24 mouse cellular contexts compared by ENCODE assay signal in the genomic region with DNA sequence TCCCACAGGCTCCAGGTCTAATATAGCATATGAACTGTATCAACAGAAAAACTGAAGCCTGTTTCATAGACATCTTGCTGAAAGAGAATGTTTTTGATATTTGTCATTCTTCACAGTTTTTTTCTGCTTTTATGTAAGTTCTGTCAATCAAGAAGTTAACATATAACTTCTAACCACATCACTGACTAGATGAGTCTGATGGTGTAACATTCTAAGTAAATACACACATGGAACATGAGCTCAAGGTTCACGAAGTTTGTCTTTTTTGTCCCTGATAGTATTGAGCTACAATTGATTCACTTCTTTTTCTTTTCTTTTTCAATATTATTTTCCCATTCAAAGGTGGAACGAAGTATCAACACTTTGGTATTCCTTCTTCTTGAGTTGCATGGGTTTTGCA. TPM values are rescaled to one million over a fixed set of nuclear protein-coding genes. Genes with fewer than 3 reads are reported as not detected.
DNase-seq lines count a peak whose midpoint lies in the region; ATAC-seq and TF ChIP-seq lines count a peak whose summit lies in the region.
"Had no signal": no experiment of that assay in that cellular context is flagged by ENCODE, and none has a peak within 500 bp of the region (broad histone marks: within the 10 kb centered on the region; RNA-seq: fewer than 3 reads in every experiment).

A gene (minus strand): TSS at position 105 of the 400 bp plus-strand sequence.

- no peak within 1 kb of the TSS for H3K9ac ChIP-seq in intestine, embryonic 15.5 days
- H3K9ac ChIP-seq in intestine, embryonic 16.5 days (ENCODE audit: low read depth, low read length), result no peak within 1 kb of the TSS
- no peak within 1 kb of the TSS for H3K9ac ChIP-seq in liver, embryonic 14.5 days (replicated peaks)
- no peak within 1 kb of the TSS for H3K9ac ChIP-seq in liver, embryonic 16.5 days (ENCODE audit: low read depth, low read length)
- no peak within 1 kb of the TSS for H3K9ac ChIP-seq in liver, postnatal 0 days (replicated peaks)
- H3K9ac ChIP-seq: embryonic facial prominence, embryonic 12.5 days; forebrain, embryonic 13.5 days; forebrain, embryonic 15.5 days; forebrain, postnatal 0 days had no signal

- no peak for TF ChIP-seq CTCF in liver, embryonic 14.5 days (IDR thresholded peaks at IDR 0.05; ENCODE audit: low read depth)
- TF ChIP-seq CTCF in liver, postnatal 0 days (IDR thresholded peaks at IDR 0.05; ENCODE audit: low read depth), result no peak

- H3K27ac ChIP-seq in intestine, embryonic 15.5 days, result no peak within 1 kb of the TSS
- no peak within 1 kb of the TSS for H3K27ac ChIP-seq in intestine, embryonic 16.5 days (ENCODE audit: low read length)
- H3K27ac ChIP-seq in liver, embryonic 14.5 days, result no peak within 1 kb of the TSS
- peak within 1 kb of the TSS; percentile 50; the same call in 1 of the 2 replicates for H3K27ac ChIP-seq in liver, embryonic 16.5 days (ENCODE audit: low read length)
- peak within 1 kb of the TSS; percentile 68 for H3K27ac ChIP-seq in liver, postnatal 0 days (ENCODE audit: low read depth)
- H3K27ac ChIP-seq: embryonic facial prominence, embryonic 10.5 days; embryonic facial prominence, embryonic 12.5 days; forebrain, embryonic 13.5 days; forebrain, embryonic 15.5 days had no signal

- no peak within 1 kb of the TSS for H3K4me3 ChIP-seq in intestine, embryonic 15.5 days (replicated peaks)
- no peak within 1 kb of the TSS for H3K4me3 ChIP-seq in intestine, embryonic 16.5 days (ENCODE audit: low read length)
- H3K4me3 ChIP-seq in liver, embryonic 14.5 days (ENCODE audit: insufficient read depth in 1 of 2, low read depth in 2 of 2, low read length in 2 of 2), result no peak within 1 kb of the TSS
- no peak within 1 kb of the TSS for H3K4me3 ChIP-seq in liver, embryonic 16.5 days (ENCODE audit: low read depth, low read length)
- no peak within 1 kb of the TSS for H3K4me3 ChIP-seq in liver, postnatal 0 days (ENCODE audit: low read depth, low read length)
- H3K4me3 ChIP-seq: embryonic facial prominence, embryonic 10.5 days; embryonic facial prominence, embryonic 12.5 days; forebrain, embryonic 13.5 days; forebrain, embryonic 15.5 days had no signal

- H3K4me2 ChIP-seq in intestine, embryonic 15.5 days (replicated peaks), result no peak within 1 kb of the TSS
- no peak within 1 kb of the TSS for H3K4me2 ChIP-seq in intestine, embryonic 16.5 days (ENCODE audit: low read depth, low read length)
- H3K4me2 ChIP-seq in liver, embryonic 14.5 days (ENCODE audit: low read depth), result no peak within 1 kb of the TSS
- H3K4me2 ChIP-seq in liver, embryonic 16.5 days (ENCODE audit: low read depth, low read length), result no peak within 1 kb of the TSS
- H3K4me2 ChIP-seq in liver, postnatal 0 days (ENCODE audit: low read depth, low read length), result peak within 1 kb of the TSS; percentile 39
- H3K4me2 ChIP-seq: embryonic facial prominence, embryonic 12.5 days; forebrain, embryonic 13.5 days; forebrain, embryonic 15.5 days had no signal

- WGBS in intestine, embryonic 15.5 days, result 60% methylated on average over 2 of the region's 2 CpGs
- WGBS in intestine, embryonic 16.5 days, result 78% methylated on average over 2 of the region's 2 CpGs
- WGBS in liver, embryonic 14.5 days (ENCODE audit: insufficient replicate concordance), result 51% methylated on average over 2 of the region's 2 CpGs
- WGBS in liver, embryonic 16.5 days (ENCODE audit: insufficient replicate concordance), result 34% methylated on average over 2 of the region's 2 CpGs
- WGBS in liver, postnatal 0 days (ENCODE audit: insufficient replicate concordance), result 39% methylated on average over 2 of the region's 2 CpGs

- DNase-seq in liver, embryonic 14.5 days (ENCODE audit: low read depth in 3 of 3, low spot score in 3 of 3), result no peak
- no peak for DNase-seq in liver
- DNase-seq in liver, postnatal 0 days, result no peak
- no peak for DNase-seq in heart, adult 9 months (ENCODE audit: low spot score in 2 of 2)
- DNase-seq: adrenal gland, adult 2 months; adrenal gland, postnatal 25 days; cerebellum, adult 11 months; cerebellum, adult 18-20 months; cerebellum, adult 8-10 months; cerebellum, adult 9-11 months; cerebellum, postnatal 14 days; forebrain, postnatal 0 days had no signal

- no peaks in the 10 kb centered on the region for H3K4me1 ChIP-seq in intestine, embryonic 15.5 days (replicated peaks)
- no peaks in the 10 kb centered on the region for H3K4me1 ChIP-seq in intestine, embryonic 16.5 days (ENCODE audit: control insufficient read depth, insufficient read depth, low read length)
- no peaks in the 10 kb centered on the region for H3K4me1 ChIP-seq in liver, embryonic 14.5 days (replicated peaks; ENCODE audit: control insufficient read depth in 2 of 2, insufficient read depth in 2 of 2, low read length in 1 of 2)
- no peaks in the 10 kb centered on the region for H3K4me1 ChIP-seq in liver, embryonic 16.5 days (ENCODE audit: control insufficient read depth, low read depth, low read length)
- no peaks in the 10 kb centered on the region for H3K4me1 ChIP-seq in liver, postnatal 0 days (ENCODE audit: insufficient read depth)
- H3K4me1 ChIP-seq: embryonic facial prominence, embryonic 10.5 days; embryonic facial prominence, embryonic 12.5 days; forebrain, embryonic 13.5 days; forebrain, embryonic 15.5 days had no signal

- H3K27me3 ChIP-seq in intestine, embryonic 15.5 days (replicated peaks), result no peaks in the 10 kb centered on the region
- no peaks in the 10 kb centered on the region for H3K27me3 ChIP-seq in intestine, embryonic 16.5 days (replicated peaks; ENCODE audit: control insufficient read depth, insufficient read depth, low read length)
- H3K27me3 ChIP-seq in liver, embryonic 14.5 days (ENCODE audit: control insufficient read depth, insufficient read depth, low read length), result no peaks in the 10 kb centered on the region
- no peaks in the 10 kb centered on the region for H3K27me3 ChIP-seq in liver, embryonic 16.5 days (ENCODE audit: control insufficient read depth, insufficient read depth, low read depth, low read length)
- no peaks in the 10 kb centered on the region for H3K27me3 ChIP-seq in liver, postnatal 0 days (ENCODE audit: insufficient read depth, low read length)
- H3K27me3 ChIP-seq: embryonic facial prominence, embryonic 12.5 days; forebrain, embryonic 13.5 days; forebrain, embryonic 15.5 days had no signal

- no peaks in the 10 kb centered on the region for H3K9me3 ChIP-seq in intestine, embryonic 15.5 days
- H3K9me3 ChIP-seq in intestine, embryonic 16.5 days (ENCODE audit: control insufficient read depth, low read length), result no peaks in the 10 kb centered on the region
- no peaks in the 10 kb centered on the region for H3K9me3 ChIP-seq in liver, embryonic 14.5 days (ENCODE audit: control insufficient read depth, low read length)
- H3K9me3 ChIP-seq in liver, embryonic 16.5 days (replicated peaks; ENCODE audit: control insufficient read depth, low read length), result no peaks in the 10 kb centered on the region
- no peaks in the 10 kb centered on the region for H3K9me3 ChIP-seq in liver, postnatal 0 days (ENCODE audit: low read length)
- H3K9me3 ChIP-seq: embryonic facial prominence, embryonic 10.5 days; embryonic facial prominence, embryonic 12.5 days; forebrain, embryonic 13.5 days; forebrain, embryonic 15.5 days had no signal

- ATAC-seq in intestine, embryonic 15.5 days, result 0 out of 2 replicates have a peak, but pooled peaks have one; percentile 41
- no peak for ATAC-seq in intestine, embryonic 16.5 days
- ATAC-seq in liver, embryonic 14.5 days (ENCODE audit: insufficient read depth), result 0 out of 2 replicates have a peak, but pooled peaks have one; percentile 39
- peak; percentile 74 for ATAC-seq in liver, embryonic 16.5 days (ENCODE audit: low read depth)
- ATAC-seq in liver, postnatal 0 days, result peak; percentile 97
- ATAC-seq: forebrain, embryonic 13.5 days; forebrain, embryonic 15.5 days; forebrain, postnatal 0 days had no signal

- TF ChIP-seq EP300 in liver, embryonic 14.5 days (IDR thresholded peaks at IDR 0.05; ENCODE audit: low read depth), result no peak
- peak; percentile 48; the same call in 1 of the 2 replicates for TF ChIP-seq EP300 in liver, postnatal 0 days (IDR thresholded peaks at IDR 0.05; ENCODE audit: low read depth)

- no peaks in the 10 kb centered on the region for H3K36me3 ChIP-seq in intestine, embryonic 15.5 days
- no peaks in the 10 kb centered on the region for H3K36me3 ChIP-seq in intestine, embryonic 16.5 days (ENCODE audit: control insufficient read depth, insufficient read depth, low read length)
- no peaks in the 10 kb centered on the region for H3K36me3 ChIP-seq in liver, embryonic 14.5 days (replicated peaks; ENCODE audit: control insufficient read depth, insufficient read depth, low read depth)
- no peaks in the 10 kb centered on the region for H3K36me3 ChIP-seq in liver, embryonic 16.5 days (ENCODE audit: control insufficient read depth, insufficient read depth)
- H3K36me3 ChIP-seq in liver, postnatal 0 days (replicated peaks; ENCODE audit: insufficient read depth, low read length), result no peaks in the 10 kb centered on the region
- H3K36me3 ChIP-seq: embryonic facial prominence, embryonic 10.5 days; embryonic facial prominence, embryonic 12.5 days; forebrain, embryonic 15.5 days had no signal

RNA-seq across cellular contexts. Expression of the gene that starts here (rescaled TPM):
- polyA plus RNA-seq in intestine, embryonic 15.5 days (2015; fragmentation: Nextera tagmentation; extraction: Ambion mirVana), result 0.06 TPM in 1 of 2 replicates, not detected in the other
- 0.05 and 0.10 TPM in 2 replicates for polyA plus RNA-seq in intestine, embryonic 16.5 days (2015; fragmentation: Nextera tagmentation; extraction: Ambion mirVana)
- 0.25 and 0.38 TPM in 2 replicates for polyA plus RNA-seq in liver, embryonic 14.5 days (2012; rRNA removed)
- polyA plus RNA-seq in liver, embryonic 14.5 days (2014; fragmentation: Nextera tagmentation; extraction: Ambion mirVana), result 0.25 and 0.29 TPM in 2 replicates
- 1.0 and 1.3 TPM in 2 replicates for polyA plus RNA-seq in liver, embryonic 16.5 days (2015; fragmentation: Nextera tagmentation; extraction: Ambion mirVana)
- 8.6 and 12.0 TPM in 2 replicates for polyA plus RNA-seq in liver, postnatal 0 days (2015; fragmentation: Nextera tagmentation; extraction: Ambion mirVana)
- polyA plus RNA-seq: adrenal gland, adult 2 months; brain, embryonic 14.5 days; C2C12; cortical plate, adult 2 months; embryonic facial prominence, embryonic 10.5 days; embryonic facial prominence, embryonic 12.5 days; embryonic facial prominence, embryonic 14.5 days; forebrain, embryonic 11.5 days; forebrain, embryonic 13.5 days; forebrain, embryonic 15.5 days; forebrain, postnatal 0 days had no signal

Comparison
In these comparisons a context has a peak if more than half of its experiments do, and no peak if none do; other contexts are left out.
1. H3K27ac ChIP-seq: peak in liver, embryonic 16.5 days (single experiment) and liver, postnatal 0 days (single experiment); none in intestine, embryonic 15.5 days (single experiment), intestine, embryonic 16.5 days (single experiment) and liver, embryonic 14.5 days (single experiment).
2. Peak in ATAC-seq in intestine, embryonic 15.5 days; RNA of the gene not detected or under 1 TPM.
3. Peak in ATAC-seq in liver, embryonic 14.5 days; RNA of the gene not detected or under 1 TPM.